Mouse (Mus musculus) gastrocnemius, adult 18-20 months (tissue): ENCODE measurements around the gene Glb1l2. TPM values are rescaled to one million over a fixed set of nuclear protein-coding genes. Genes with fewer than 3 reads are reported as not detected.

Source experiments
- DNase-seq: peaks from one replicate; pipeline ENCODE4 v3.0.0; 2021; ENCODE audit warnings: low spot score
- long read RNA-seq, 2 experiments: library from polyadenylated mRNA; stranded (forward); transcript quantifications; one replicate each; pipeline ENCODE4 v2.0.0; 2021
- total RNA-seq, 2 experiments: library from RNA; stranded (reverse); gene quantifications; 2 replicates each; pipeline ENCODE4 v1.2.3; 2021

Gene Glb1l2
- 1 to 10 TPM; 3.1 to 4.6 TPM for total RNA-seq
- long read RNA-seq, experiment 1, transcript Glb1l2-202 (19 exons, 3,688 nt) = major isoform, 8 of 9 reads
- long read RNA-seq, experiment 1, partial matches to known transcripts = 0 of 9 reads
- long read RNA-seq, experiment 1, other reads (novel, unspliced or antisense) = 1 of 9 reads
- long read RNA-seq, experiment 2, partial matches to known transcripts = 0 of 4 reads
- long read RNA-seq, experiment 2, other reads (novel, unspliced or antisense) = 0 of 4 reads

- peak; percentile 92 for DNase-seq
Observed at GRCm38 (mm10) chr9:26805935-26806666, at the start of gene Glb1l2. Glb1l2 (minus strand) TSS chr9:26806468.

- no peak for DNase-seq
Observed at GRCm38 (mm10) chr9:26831089-26831488, 24.8 kb upstream of the Glb1l2 start.

GRCm38 (mm10) chr9:26819942-26820341, 13.7 kb upstream of the Glb1l2 start:
- no peak for DNase-seq

GRCm38 (mm10) chr9:26808735-26809134, 2.5 kb upstream of the Glb1l2 start:
- DNase-seq = no peak

GRCm38 (mm10) chr9:26804321-26804720, 1.9 kb downstream of the Glb1l2 start:
- DNase-seq = no peak

GRCm38 (mm10) chr9:26800357-26800756, 5.9 kb downstream of the Glb1l2 start:
- no peak for DNase-seq

GRCm38 (mm10) chr9:26798731-26799130, 7.5 kb downstream of the Glb1l2 start:
- no peak for DNase-seq

- no peak for DNase-seq
Observed at GRCm38 (mm10) chr9:26798205-26798604, 8.1 kb downstream of the Glb1l2 start.

- peak; percentile 79 for DNase-seq
Observed at GRCm38 (mm10) chr9:26792829-26793228, 13.4 kb downstream of the Glb1l2 start.

- DNase-seq = no peak
Observed at GRCm38 (mm10) chr9:26783414-26783975, 22.8 kb downstream of the Glb1l2 start.

- peak; percentile 73 for DNase-seq
Observed at GRCm38 (mm10) chr9:26778421-26778820, 27.8 kb downstream of the Glb1l2 start.

GRCm38 (mm10) chr9:26776122-26776902, 30.0 kb downstream of the Glb1l2 start:
- peak; percentile 62 for DNase-seq

GRCm38 (mm10) chr9:26775700-26776099, 30.6 kb downstream of the Glb1l2 start:
- no peak for DNase-seq

GRCm38 (mm10) chr9:26768181-26768580, 38.1 kb downstream of the Glb1l2 start:
- DNase-seq = no peak

GRCm38 (mm10) chr9:26762477-26762876, 43.8 kb downstream of the Glb1l2 start:
- no peak for DNase-seq

- no peak for DNase-seq
Observed at GRCm38 (mm10) chr9:26760576-26760975, 45.7 kb downstream of the Glb1l2 start.

GRCm38 (mm10) chr9:26760081-26760480, 46.2 kb downstream of the Glb1l2 start:
- DNase-seq = peak; percentile 42

GRCm38 (mm10) chr9:26748893-26749292, 57.4 kb downstream of the Glb1l2 start:
- DNase-seq = no peak

- no peak for DNase-seq
Observed at GRCm38 (mm10) chr9:26747121-26747520, 59.1 kb downstream of the Glb1l2 start.

- no peak for DNase-seq
Observed at GRCm38 (mm10) chr9:26742817-26743216, 63.5 kb downstream of the Glb1l2 start.

- no peak for DNase-seq
Observed at GRCm38 (mm10) chr9:26737116-26737515, 69.2 kb downstream of the Glb1l2 start.

- no peak for DNase-seq
Observed at GRCm38 (mm10) chr9:26733986-26734385, 72.3 kb downstream of the Glb1l2 start.
